Mouse (Mus musculus): ENCODE results near the gene Htr6. TPM values are rescaled to one million over a fixed set of nuclear protein-coding genes. Genes with fewer than 3 reads are reported as not detected.

Htr6 gene
- polyA plus RNA-seq, 1 experiment: not detected

DNA sequence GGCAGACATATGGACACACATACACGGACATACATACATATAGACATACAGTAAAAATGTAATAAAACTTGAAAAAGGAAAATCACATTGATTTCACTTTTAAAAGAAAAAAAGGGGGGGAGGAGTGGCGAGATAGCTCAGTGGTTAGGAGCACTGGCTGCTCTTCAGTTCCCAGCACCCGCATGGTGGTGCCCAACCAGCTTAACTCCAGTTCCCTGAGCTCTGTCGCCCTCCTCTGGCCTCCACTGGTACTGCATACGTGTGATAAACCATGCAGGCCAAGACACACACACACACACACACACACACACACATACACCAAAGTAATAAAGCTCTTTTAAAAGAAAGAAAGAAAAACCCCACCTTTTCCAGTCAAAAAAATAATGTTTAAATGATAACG, 60.6 kb downstream of the Htr6 start:
- Histone ChIP-seq H3K27ac (replicated peaks; ENCODE audit: low read depth, low read length) (no peak overlapping the region), H3K4me3 (ENCODE audit: insufficient read depth, low read depth, low read length) (no peak overlapping the region), H3K4me1 (ENCODE audit: control insufficient read depth, insufficient read depth, insufficient read length, low read length) (no peaks in the 10 kb centered on the region)

DNA sequence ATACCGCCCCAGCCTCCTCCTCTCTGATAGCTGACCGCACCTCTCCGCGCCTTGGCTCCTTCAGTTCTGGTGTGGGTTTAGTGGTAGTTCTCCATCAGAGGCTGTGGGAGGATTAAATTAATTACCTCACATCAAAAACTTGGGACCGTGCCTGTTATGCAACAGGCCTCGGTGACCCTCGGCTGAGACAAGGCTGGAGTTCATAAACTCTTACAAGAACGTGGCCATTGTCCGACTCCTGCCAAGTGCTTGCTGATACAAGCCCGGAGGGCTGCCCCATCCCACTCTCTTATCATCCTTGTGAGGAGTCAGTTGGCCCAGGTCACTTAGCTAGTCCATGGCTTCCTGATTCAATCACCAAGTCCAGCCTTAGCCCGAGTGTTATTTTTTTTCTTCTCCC, 62.1 kb downstream of the Htr6 start:
- Histone ChIP-seq H3K4me3 (ENCODE audit: insufficient read depth, low read depth, low read length) (no peak overlapping the region), H3K27ac (replicated peaks; ENCODE audit: low read depth, low read length) (no peak overlapping the region), H3K4me1 (ENCODE audit: control insufficient read depth, insufficient read depth, insufficient read length, low read length) (no peaks in the 10 kb centered on the region)

DNA sequence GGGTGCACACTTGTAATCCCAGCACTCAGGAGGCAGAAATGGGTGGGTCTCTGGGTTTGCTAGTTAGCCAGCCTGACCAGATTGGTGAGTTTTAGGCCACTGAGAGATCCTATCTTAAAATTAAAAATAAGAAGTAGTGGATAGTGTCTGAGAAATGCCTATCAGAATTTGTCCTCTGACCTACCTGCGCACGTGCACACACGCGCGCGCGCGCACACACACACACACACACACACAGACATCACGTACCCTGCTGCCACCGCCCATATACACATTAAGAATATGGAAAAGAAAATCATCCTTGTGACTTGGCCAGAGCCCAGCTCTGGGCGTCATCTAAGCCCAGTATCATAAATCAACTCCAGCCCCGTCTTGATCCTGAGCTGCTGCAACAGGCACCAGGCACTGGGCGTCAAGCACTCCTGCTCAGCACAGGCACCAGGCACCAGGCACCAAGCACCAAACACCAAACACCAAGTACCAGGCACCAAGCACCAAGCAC, 64.1 kb downstream of the Htr6 start:
- Histone ChIP-seq H3K27ac (replicated peaks; ENCODE audit: low read depth, low read length) (no peak overlapping the region), H3K4me3 (ENCODE audit: insufficient read depth, low read depth, low read length) (no peak overlapping the region), H3K4me1 (ENCODE audit: control insufficient read depth, insufficient read depth, insufficient read length, low read length) (no peaks in the 10 kb centered on the region)

Other genes starting within 250 kb of the Htr6 start
- 1.5 TPM in 1 of 2 replicates, not detected in the other for gene Pla2g5, start 212.1 kb downstream of the Htr6 start, polyA plus RNA-seq (2012; ENCODE audit: insufficient read depth, insufficient read length, missing spikeins)
- gene Gm13030, start 201.6 kb downstream of the Htr6 start, polyA plus RNA-seq (2012; ENCODE audit: insufficient read depth, insufficient read length, missing spikeins): not detected in 2 replicates
- 4.0 TPM in 1 of 2 replicates, not detected in the other for gene Pla2g2e, start 197.6 kb downstream of the Htr6 start, polyA plus RNA-seq (2012; ENCODE audit: insufficient read depth, insufficient read length, missing spikeins)
- gene Otud3, start 161.6 kb downstream of the Htr6 start, polyA plus RNA-seq (2012; ENCODE audit: insufficient read depth, insufficient read length, missing spikeins): 4.5 and 5.2 TPM in 2 replicates
- gene Rnf186, start 108.5 kb downstream of the Htr6 start, polyA plus RNA-seq (2012; ENCODE audit: insufficient read depth, insufficient read length, missing spikeins): not detected in 2 replicates
- gene Tmco4, start 102.7 kb downstream of the Htr6 start, polyA plus RNA-seq (2012; ENCODE audit: insufficient read depth, insufficient read length, missing spikeins): 10.3 and 12.2 TPM in 2 replicates
- gene Nbl1, start 17.4 kb upstream of the Htr6 start, polyA plus RNA-seq (2012; ENCODE audit: insufficient read depth, insufficient read length, missing spikeins): 6.3 and 11.7 TPM in 2 replicates
- 1,161 and 1,254 TPM in 2 replicates for gene Minos1, start 55.5 kb upstream of the Htr6 start, polyA plus RNA-seq (2012; ENCODE audit: insufficient read depth, insufficient read length, missing spikeins)
- 154 and 166 TPM in 2 replicates for gene Capzb, start 117.3 kb upstream of the Htr6 start, polyA plus RNA-seq (2012; ENCODE audit: insufficient read depth, insufficient read length, missing spikeins)
- 4.5 TPM in 2 replicates for gene Pqlc2, start 235.1 kb upstream of the Htr6 start, polyA plus RNA-seq (2012; ENCODE audit: insufficient read depth, insufficient read length, missing spikeins)
- gene Akr7a5, start 235.2 kb upstream of the Htr6 start, polyA plus RNA-seq (2012; ENCODE audit: insufficient read depth, insufficient read length, missing spikeins): 48.3 and 52.7 TPM in 2 replicates